Mouse (Mus musculus) gastrocnemius, postnatal 4 days (tissue): Measurements from ENCODE around the gene S100a8. TPM values are rescaled to one million over a fixed set of nuclear protein-coding genes. Genes with fewer than 3 reads are reported as not detected.

Experiments
- DNase-seq, 2 experiments: peaks; one replicate each; pipeline ENCODE4 v3.0.0; 2021 to 2022; ENCODE audit warnings: low spot score in 2 of 2, mixed read lengths in 2 of 2
- total RNA-seq, 2 experiments: library from RNA; stranded (reverse); gene quantifications; 2 replicates each; pipeline ENCODE4 v1.2.3; 2021

Gene S100a8
- total RNA-seq, 2 experiments from 2014 or later = 4.5 to 11.8 TPM

- DNase-seq = no peak
These were observed 4.6 kb upstream of the S100a8 start for GRCm38 (mm10) chr3:90664219-90664618.

- no peak for DNase-seq
These were observed 9.9 kb downstream of the S100a8 start for GRCm38 (mm10) chr3:90678656-90679055.

- no peak for DNase-seq
These were observed 15.2 kb downstream of the S100a8 start for GRCm38 (mm10) chr3:90683929-90684328.

GRCm38 (mm10) chr3:90686835-90687234 is 18.1 kb downstream of the S100a8 start:
- DNase-seq = no peak

GRCm38 (mm10) chr3:90693496-90693895 is 24.7 kb downstream of the S100a8 start:
- no peak for DNase-seq

- DNase-seq = no peak
These were observed 26.8 kb downstream of the S100a8 start, which contains the start of gene S100a9 for GRCm38 (mm10) chr3:90695613-90696012. Gene S100a9, minus strand, starts transcription at chr3:90695721.

- no peak for DNase-seq
These were observed 33.5 kb downstream of the S100a8 start for GRCm38 (mm10) chr3:90702244-90702643.

GRCm38 (mm10) chr3:90708523-90709202 is 39.9 kb downstream of the S100a8 start:
- DNase-seq = no peak

GRCm38 (mm10) chr3:90709591-90710460 is 41.0 kb downstream of the S100a8 start:
- DNase-seq = peak; percentile 58 to 85

Other genes with a start within 250 kb of the S100a8 start
- 10 to 100 TPM; 31.8 to 32.0 TPM for gene Ints3, start 235.4 kb upstream of the S100a8 start, total RNA-seq
- gene Npr1, start 203.1 kb upstream of the S100a8 start, total RNA-seq = 10 to 100 TPM; 25.9 to 26.4 TPM
- gene Ilf2, start 192.9 kb upstream of the S100a8 start, total RNA-seq = 10 to 100 TPM; 72.3 to 75.4 TPM
- 10 to 100 TPM; 71.3 to 74.7 TPM for gene Snapin, start 177.9 kb upstream of the S100a8 start, total RNA-seq
- 100 to 1,000 TPM; 110 to 118 TPM for gene Chtop, start 159.5 kb upstream of the S100a8 start, total RNA-seq
- gene S100a1, start 154.6 kb upstream of the S100a8 start, total RNA-seq = 10 to 100 TPM; 27.3 to 31.2 TPM
- 10 to 100 TPM; 22.6 to 23.3 TPM for gene S100a13, start 154.5 kb upstream of the S100a8 start, total RNA-seq
- gene S100a14, start 142.1 kb upstream of the S100a8 start, total RNA-seq = 1 to 10 TPM in 1 of 2 experiments, under 1 TPM in 1; 0.64 to 1.1 TPM
- gene S100a16, start 131.7 kb upstream of the S100a8 start, total RNA-seq = 100 to 1,000 TPM; 117 to 124 TPM
- gene S100a3, start 108.4 kb upstream of the S100a8 start, total RNA-seq = 1 to 10 TPM; 1.4 to 2.3 TPM
- gene S100a2, start 78.7 kb upstream of the S100a8 start, total RNA-seq = not detected
- gene Gm42674, start 67.1 kb upstream of the S100a8 start, total RNA-seq = not detected
- 10 to 100 TPM; 15.7 to 17.2 TPM for gene S100a4, start 65.2 kb upstream of the S100a8 start, total RNA-seq
- gene S100a5, start 60.5 kb upstream of the S100a8 start, total RNA-seq = not detected
- 100 to 1,000 TPM; 140 to 154 TPM for gene S100a6, start 56.1 kb upstream of the S100a8 start, total RNA-seq
- under 1 TPM in 1 of 2 experiments, not detected in 1; 0.29 TPM for gene S100a7a, start 15.0 kb upstream of the S100a8 start, total RNA-seq
- 10 to 100 TPM in 1 of 2 experiments, 1 to 10 TPM in 1; 3.2 to 14.2 TPM for gene S100a9, start 26.7 kb downstream of the S100a8 start, total RNA-seq
- gene Pglyrp4, start 57.9 kb downstream of the S100a8 start, total RNA-seq = not detected
- gene Gm5849, start 108.9 kb downstream of the S100a8 start, total RNA-seq = not detected